Mouse (Mus musculus): Measurements from ENCODE around the gene E4f1.

E4f1 gene

DNA sequence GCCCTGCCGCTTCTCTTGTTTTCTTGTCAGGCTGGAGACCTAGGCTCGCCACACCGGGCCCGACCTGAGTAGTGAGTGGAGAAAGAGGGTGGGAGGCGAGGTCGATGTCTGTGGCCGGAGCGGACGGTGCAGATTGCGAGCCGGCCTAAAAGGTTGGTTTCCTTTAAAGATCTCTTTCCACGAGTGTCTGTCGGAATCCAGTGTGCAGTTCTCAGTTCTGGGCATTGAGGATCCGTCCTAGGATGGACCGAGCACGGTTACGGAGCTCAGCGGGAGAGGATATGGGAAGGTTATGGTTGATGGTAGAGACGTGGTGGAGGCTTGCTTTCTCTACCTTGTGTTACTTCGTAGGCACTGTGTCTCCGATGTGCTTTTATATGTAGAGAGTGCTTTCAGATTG, 55.1 kb downstream of the E4f1 start:
- DNase-seq (ENCODE audit: low spot score): no peak

DNA sequence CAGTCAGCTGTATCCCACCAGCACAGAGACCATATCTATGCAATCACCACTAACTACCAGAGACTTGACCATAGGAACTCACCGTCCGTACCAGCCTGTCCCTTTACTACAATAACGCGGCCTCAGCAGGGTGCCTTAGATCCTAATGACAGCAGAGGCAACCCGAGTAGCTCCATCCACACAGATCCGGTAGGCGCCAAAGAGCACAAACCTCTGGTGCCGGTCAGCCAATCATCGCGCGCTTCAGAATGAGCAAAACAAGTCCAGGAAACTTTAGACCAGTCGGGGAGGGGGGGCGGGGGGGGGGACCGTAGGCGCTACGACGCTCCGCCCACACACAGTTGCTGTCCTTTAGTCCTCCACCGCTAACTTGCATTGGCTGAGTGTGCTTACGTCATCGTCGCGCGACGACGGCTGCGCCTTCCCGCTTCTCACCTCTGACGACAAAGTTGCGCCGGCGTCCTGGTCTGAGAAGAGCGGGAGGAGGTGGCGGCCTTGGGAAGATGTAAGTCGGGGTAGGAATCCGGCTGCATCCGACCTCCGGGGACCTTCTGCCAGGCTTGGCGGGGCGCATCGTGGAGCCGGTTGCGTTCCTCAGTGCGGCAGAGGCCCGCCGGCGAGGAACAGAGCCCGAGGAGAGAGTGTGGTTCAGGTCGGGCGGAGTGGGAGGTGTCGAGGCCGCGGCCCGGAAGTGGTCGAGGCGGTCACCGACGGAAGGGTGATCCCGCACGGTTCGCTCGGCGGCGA, 55.7 kb downstream of the E4f1 start, which contains the start of gene Rnps1:
Gene Rnps1, plus strand, starts transcription at position 336 of the 747 bp plus-strand sequence.
- peak; percentile 100 for DNase-seq (ENCODE audit: low spot score)

DNA sequence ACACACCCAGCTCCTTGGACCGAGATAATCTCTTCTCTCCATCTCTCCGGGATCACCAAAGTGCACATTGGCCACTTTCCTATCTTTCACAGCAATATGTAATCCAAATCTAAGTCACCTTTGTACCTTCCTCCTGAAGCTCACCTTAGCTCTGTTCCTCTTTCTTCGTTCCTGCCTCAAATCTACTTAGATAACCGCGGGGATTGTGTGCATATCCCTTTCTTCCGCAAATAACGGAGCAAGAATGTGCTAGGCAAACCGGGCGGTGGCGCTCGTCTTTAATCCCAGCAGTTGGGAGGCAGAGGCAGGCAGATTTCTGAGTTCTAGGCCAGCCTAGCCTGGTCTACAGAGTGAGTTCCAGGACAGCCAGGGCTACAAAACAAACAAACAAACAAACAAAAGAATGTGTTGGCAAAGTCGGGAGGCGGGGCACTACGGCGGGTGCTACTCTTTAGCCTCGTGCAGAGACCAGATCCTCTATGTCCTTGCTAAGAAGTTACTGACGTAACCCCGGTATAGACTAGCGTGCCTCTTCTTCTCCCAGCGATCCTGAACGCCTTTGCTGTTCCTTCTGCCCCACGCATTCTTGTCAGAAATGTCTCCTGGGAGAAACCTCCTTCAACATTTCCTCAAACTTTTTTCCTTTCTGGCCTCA, 56.4 kb downstream of the E4f1 start:
- no peak for DNase-seq (ENCODE audit: low spot score)

DNA sequence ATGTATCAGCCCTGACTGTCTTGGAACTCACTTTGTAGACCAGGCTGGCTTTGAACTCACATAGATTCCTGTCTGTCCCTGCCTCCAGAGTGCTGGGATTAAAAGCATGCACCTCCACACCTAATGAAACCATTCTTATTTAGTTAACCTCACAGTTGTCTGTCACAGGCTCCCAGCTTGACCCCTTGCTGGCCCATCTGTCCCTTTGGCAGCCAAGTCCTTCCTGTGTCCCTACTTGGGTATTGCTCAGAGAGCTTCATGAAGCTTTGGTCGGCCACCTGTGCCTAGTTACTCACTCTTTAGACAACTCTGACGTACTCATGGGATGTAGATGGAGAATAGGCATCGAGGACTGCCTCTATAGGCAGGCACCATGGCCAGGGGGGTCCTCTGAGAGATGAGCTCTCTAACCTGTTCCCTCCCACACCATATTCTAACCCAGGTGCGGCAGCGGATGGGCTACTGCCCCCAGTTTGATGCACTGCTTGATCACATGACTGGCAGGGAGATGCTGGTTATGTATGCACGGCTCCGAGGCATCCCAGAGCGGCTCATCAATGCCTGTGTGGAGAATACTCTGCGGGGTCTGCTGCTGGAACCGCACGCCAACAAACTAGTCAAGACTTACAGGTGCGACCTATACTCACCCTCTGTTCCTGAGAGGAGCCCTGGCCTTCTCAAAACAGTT, 62.9 kb downstream of the E4f1 start:
- no peak for DNase-seq (ENCODE audit: low spot score)

DNA sequence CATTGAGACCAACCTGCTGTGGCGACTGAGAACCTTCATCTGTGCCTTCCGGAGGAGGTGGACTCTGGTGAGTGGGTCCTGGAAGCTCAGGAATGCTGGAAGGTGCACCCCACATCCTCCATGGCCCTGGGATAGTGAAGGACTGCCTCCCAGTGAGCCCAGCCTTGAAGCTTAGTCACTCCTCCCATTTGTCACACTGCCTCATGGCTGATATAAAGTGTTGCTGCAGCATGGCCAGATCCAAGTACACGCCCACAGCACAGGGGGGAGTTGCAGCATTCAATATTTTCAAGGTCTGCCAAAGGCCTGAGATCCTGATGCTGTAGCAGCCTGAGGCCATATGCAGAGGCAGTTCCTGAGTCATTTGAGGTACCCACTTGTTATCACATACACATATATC, 67.7 kb downstream of the E4f1 start:
- DNase-seq (ENCODE audit: low spot score): peak; percentile 63

DNA sequence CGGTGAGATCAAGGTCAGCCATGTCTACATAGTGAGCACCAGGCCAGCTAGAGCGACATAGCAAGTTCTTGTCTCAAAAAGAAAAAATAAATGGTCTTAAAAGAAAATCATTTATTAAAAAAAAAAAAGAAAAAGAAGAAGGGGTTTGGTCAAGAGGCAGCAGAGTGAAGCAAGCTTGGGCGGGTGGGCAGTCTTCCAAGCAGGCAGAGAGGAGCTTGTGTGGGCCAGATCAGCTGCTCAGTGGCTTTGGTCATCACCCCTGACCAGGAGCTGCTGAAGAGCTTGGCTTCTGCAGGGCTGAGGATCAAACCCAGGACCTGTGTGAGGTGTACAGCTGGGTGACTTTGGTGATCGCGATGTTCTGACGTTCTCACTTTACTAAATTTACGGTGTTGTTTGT, 75.7 kb downstream of the E4f1 start:
- DNase-seq (ENCODE audit: low spot score): peak; percentile 85

All from adipocyte (in vitro differentiated cells).